In the genomic region with DNA sequence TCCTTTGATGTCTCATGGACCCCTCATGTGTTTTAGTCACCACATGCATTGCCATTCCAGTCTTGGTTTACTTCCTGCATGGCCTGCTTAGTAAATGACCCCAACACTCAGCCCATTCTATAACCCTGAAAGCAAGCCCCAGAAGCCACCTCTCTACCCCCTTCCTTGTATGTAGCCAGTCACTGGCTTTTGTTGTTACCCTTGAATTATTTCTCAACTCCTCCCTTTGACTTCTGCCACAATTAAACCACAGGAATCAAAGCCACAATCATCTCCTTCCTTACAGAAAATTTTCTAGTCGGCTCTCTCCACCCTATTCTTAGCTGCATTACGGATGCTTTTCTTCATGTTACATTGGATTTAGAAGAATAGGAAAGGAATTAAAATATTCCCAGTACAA, we compare ENCODE assay signal across 17 mouse cellular contexts.
"Had no signal": no experiment of that assay in that cellular context is flagged by ENCODE, and none has a peak within 500 bp of the region (broad histone marks: within the 10 kb centered on the region; RNA-seq: fewer than 3 reads in every experiment).

No protein-coding gene starts in this region.

- H3K4me3 ChIP-seq: limb, embryonic 13.5 days; megakaryocyte, embryonic 14.5 days; midbrain, embryonic 15.5 days; neural tube, embryonic 15.5 days had no signal

- H3K9me3 ChIP-seq: midbrain, embryonic 15.5 days; neural tube, embryonic 15.5 days had no signal

- H3K9ac ChIP-seq: limb, embryonic 13.5 days; liver, embryonic 14.5 days; midbrain, embryonic 15.5 days; neural tube, embryonic 15.5 days had no signal

- H3K36me3 ChIP-seq: limb, embryonic 13.5 days; midbrain, embryonic 15.5 days; neural tube, embryonic 15.5 days had no signal

- H3K4me2 ChIP-seq: limb, embryonic 13.5 days; midbrain, embryonic 11.5 days; midbrain, embryonic 15.5 days; neural tube, embryonic 15.5 days had no signal

- H3K27ac ChIP-seq: kidney, postnatal 0 days; limb, embryonic 13.5 days; liver, embryonic 14.5 days; midbrain, embryonic 15.5 days; neural tube, embryonic 15.5 days had no signal

- DNase-seq: kidney, adult 9 months; kidney, postnatal 36 days; left cerebral cortex, postnatal 4 days; lung, adult 18-20 months; lung, postnatal 4 days; right cerebral cortex, postnatal 4 days; spleen, adult 18-20 months; thymus, adult 18-20 months; thymus, postnatal 14 days had no signal

- H3K4me1 ChIP-seq: limb, embryonic 13.5 days; midbrain, embryonic 15.5 days; neural tube, embryonic 15.5 days had no signal

- ATAC-seq: intestine, postnatal 0 days; midbrain, embryonic 15.5 days had no signal

- H3K27me3 ChIP-seq: limb, embryonic 13.5 days; megakaryocyte, embryonic 14.5 days; midbrain, embryonic 15.5 days; neural tube, embryonic 15.5 days had no signal
